Mouse (Mus musculus): Measurements from ENCODE around the gene Cubn. TPM values are rescaled to one million over a fixed set of nuclear protein-coding genes. Genes with fewer than 3 reads are reported as not detected.
A peak's percentile ranks its signal among the peaks of the same experiment; 100 is the strongest.

The Cubn gene
- total and polyA plus RNA-seq, 3 experiments, result 0.03 to 0.09 (median 0.04) TPM

- Histone ChIP-seq H3K9ac (ENCODE audit: insufficient read depth, low read depth) (no peak overlapping the region), H3K27ac (ENCODE audit: insufficient read depth, low read depth) (no peak overlapping the region), H3K4me3 (replicated peaks in 1 of 3; ENCODE audit: low read depth in 2 of 3, low read length in 2 of 3, poor library complexity in 1 of 3) (no peak overlapping the region), H3K79me2 (replicated peaks; ENCODE audit: control insufficient read depth, extremely low read depth, insufficient read depth, poor library complexity, severe bottlenecking) (no peaks in the 10 kb centered on the region), H3K4me1 (ENCODE audit: control insufficient read depth in 1 of 2, insufficient read depth in 2 of 2) (no peaks in the 10 kb centered on the region), H3K36me3 (replicated peaks in 1 of 2; ENCODE audit: control insufficient read depth in 1 of 2, insufficient read depth in 1 of 2, low read length in 1 of 2) (no peaks in the 10 kb centered on the region), H3K27me3 (replicated peaks) (no peaks in the 10 kb centered on the region), H3K9me3 (replicated peaks; ENCODE audit: low read length) (no peaks in the 10 kb centered on the region), H3K4me2 (ENCODE audit: insufficient read depth, low read depth, poor library complexity, severe bottlenecking) (no peak overlapping the region)
- no peak for DNase-seq (ENCODE audit: extremely low read depth)
- in situ Hi-C loops (cut with MboI; ENCODE audit: low pct_ligation_motif_present, low pct_unique_long_range_greater_than_20kb, low sequenced_read_pairs) (no loop called here), dilution Hi-C loops (cut with MboI; ENCODE audit: extremely low pct_ligation_motif_present, extremely low pct_unique_long_range_greater_than_20kb, low sequenced_read_pairs) (no loop called here)
- TF ChIP-seq RCOR1 (conservative IDR thresholded peaks at IDR 0.05; ENCODE audit: low read depth, low read length) (no peak), UBTF (IDR thresholded peaks at IDR 0.05; ENCODE audit: low read depth, low read length) (no peak), EP300 (IDR thresholded peaks at IDR 0.05; ENCODE audit: low read length) (no peak), MXI1 (IDR thresholded peaks at IDR 0.05; ENCODE audit: low read depth, low read length) (no peak), ZNF384 (IDR thresholded peaks at IDR 0.05; ENCODE audit: low read depth, low read length) (no peak), ZC3H11A (IDR thresholded peaks at IDR 0.05; ENCODE audit: low read depth, low read length) (no peak), HCFC1 (IDR thresholded peaks at IDR 0.05; ENCODE audit: low read depth, low read length) (no peak), E2F4 (IDR thresholded peaks at IDR 0.05; ENCODE audit: insufficient replicate concordance, low read depth, low read length) (no peak)
Observed at GRCm38 (mm10) chr2:13438983-13439382, 52.6 kb downstream of the Cubn start.

GRCm38 (mm10) chr2:13438275-13438845 lies 53.3 kb downstream of the Cubn start:
- DNase-seq (ENCODE audit: extremely low read depth), result no peak
- Histone ChIP-seq H3K27me3 (replicated peaks) (no peaks in the 10 kb centered on the region), H3K4me3 (replicated peaks in 1 of 3; ENCODE audit: low read depth in 2 of 3, low read length in 2 of 3, poor library complexity in 1 of 3) (no peak overlapping the region), H3K27ac (ENCODE audit: insufficient read depth, low read depth) (no peak overlapping the region), H3K79me2 (replicated peaks; ENCODE audit: control insufficient read depth, extremely low read depth, insufficient read depth, poor library complexity, severe bottlenecking) (no peaks in the 10 kb centered on the region), H3K4me2 (ENCODE audit: insufficient read depth, low read depth, poor library complexity, severe bottlenecking) (no peak overlapping the region), H3K9ac (ENCODE audit: insufficient read depth, low read depth) (no peak overlapping the region), H3K4me1 (ENCODE audit: control insufficient read depth in 1 of 2, insufficient read depth in 2 of 2) (no peaks in the 10 kb centered on the region), H3K9me3 (replicated peaks; ENCODE audit: low read length) (no peaks in the 10 kb centered on the region), H3K36me3 (replicated peaks in 1 of 2; ENCODE audit: control insufficient read depth in 1 of 2, insufficient read depth in 1 of 2, low read length in 1 of 2) (no peaks in the 10 kb centered on the region)
- TF ChIP-seq GABPA (IDR thresholded peaks at IDR 0.05; ENCODE audit: insufficient replicate concordance, low read depth, low read length) (no peak), USF1 (IDR thresholded peaks at IDR 0.05; ENCODE audit: low read depth, low read length) (no peak), TCF12 (IDR thresholded peaks at IDR 0.05; ENCODE audit: low read depth, low read length) (no peak), JUND (conservative IDR thresholded peaks at IDR 0.05; ENCODE audit: low read depth, low read length) (no peak), JUN (IDR thresholded peaks at IDR 0.05; ENCODE audit: insufficient read depth, low read depth, low read length) (no peak)
- in situ Hi-C loops (cut with MboI; ENCODE audit: low pct_ligation_motif_present, low pct_unique_long_range_greater_than_20kb, low sequenced_read_pairs), result no loop called here
- dilution Hi-C loops (cut with MboI; ENCODE audit: extremely low pct_ligation_motif_present, extremely low pct_unique_long_range_greater_than_20kb, low sequenced_read_pairs), result no loop called here

- H3K79me2 ChIP-seq (replicated peaks; ENCODE audit: control insufficient read depth, extremely low read depth, insufficient read depth, poor library complexity, severe bottlenecking), result no peaks in the 10 kb centered on the region
- no peak for TF ChIP-seq MAZ (IDR thresholded peaks at IDR 0.05; ENCODE audit: low read depth, low read length)
- TF ChIP-seq ELF1 (IDR thresholded peaks at IDR 0.05; ENCODE audit: low read depth, low read length), result 0 out of 2 replicates have a peak, but pooled peaks have one; percentile 17
- TF ChIP-seq UBTF (IDR thresholded peaks at IDR 0.05; ENCODE audit: low read depth, low read length), result no peak
- in situ Hi-C loops (cut with MboI; ENCODE audit: low pct_ligation_motif_present, low pct_unique_long_range_greater_than_20kb, low sequenced_read_pairs) (no loop called here), dilution Hi-C loops (cut with MboI; ENCODE audit: extremely low pct_ligation_motif_present, extremely low pct_unique_long_range_greater_than_20kb, low sequenced_read_pairs) (no loop called here)
- H3K9ac ChIP-seq (ENCODE audit: insufficient read depth, low read depth), result no peak overlapping the region
- no peak overlapping the region for H3K27ac ChIP-seq (ENCODE audit: insufficient read depth, low read depth)
- no peak overlapping the region for H3K4me2 ChIP-seq (ENCODE audit: insufficient read depth, low read depth, poor library complexity, severe bottlenecking)
- H3K4me3 ChIP-seq (replicated peaks in 1 of 3; ENCODE audit: low read depth in 2 of 3, low read length in 2 of 3, poor library complexity in 1 of 3), result no peak overlapping the region
- no peaks in the 10 kb centered on the region for H3K9me3 ChIP-seq (replicated peaks; ENCODE audit: low read length)
- no peaks in the 10 kb centered on the region for H3K36me3 ChIP-seq (replicated peaks in 1 of 2; ENCODE audit: control insufficient read depth in 1 of 2, insufficient read depth in 1 of 2, low read length in 1 of 2)
- no peak for DNase-seq (ENCODE audit: extremely low read depth)
- no peaks in the 10 kb centered on the region for H3K27me3 ChIP-seq (replicated peaks)
- peaks cover 0 to 16% of the 10 kb centered on the region in 2 experiments; a peak in 2 of 4 replicates for H3K4me1 ChIP-seq (ENCODE audit: control insufficient read depth in 1 of 2, insufficient read depth in 2 of 2)
Observed at GRCm38 (mm10) chr2:13432002-13432401, 59.6 kb downstream of the Cubn start.
